Mouse (Mus musculus) liver, embryonic 15.5 days (tissue): ENCODE results near the gene Plxdc2. TPM values are rescaled to one million over a fixed set of nuclear protein-coding genes. Genes with fewer than 3 reads are reported as not detected.

Experiments
- ATAC-seq: fragments of 200-750 bp; cut with Nextera tagmentation; 2 replicates; pipeline ENCODE4 v1.8.0; 2017; ENCODE audit warnings: moderate number of reproducible peaks, mild to moderate bottlenecking, moderate library complexity; ENCODE audit not compliant: insufficient read depth
- H3K27ac ChIP-seq: fragments of 300-500 bp; sonication (generic); replicated peaks from 2 replicates; pipeline ENCODE4 v1.5.1; 2015; ENCODE audit warnings: mild to moderate bottlenecking, inconsistent platforms
- H3K27me3 ChIP-seq: fragments of 300-500 bp; sonication (generic); 2 replicates; pipeline ENCODE4 v1.6.1; 2015; ENCODE audit warnings: mild to moderate bottlenecking, inconsistent platforms
- H3K36me3 ChIP-seq: fragments of 300-500 bp; sonication (generic); replicated peaks from 2 replicates; pipeline ENCODE4 v1.6.1; 2015; ENCODE audit warnings: moderate library complexity, mild to moderate bottlenecking, inconsistent platforms
- H3K4me1 ChIP-seq: fragments of 300-500 bp; sonication (generic); replicated peaks from 2 replicates; pipeline ENCODE4 v1.6.1; 2015; ENCODE audit warnings: inconsistent platforms
- H3K4me2 ChIP-seq: fragments of 300-500 bp; sonication (generic); 2 replicates; pipeline ENCODE4 v1.6.1; 2015; ENCODE audit warnings: moderate library complexity, mild to moderate bottlenecking, inconsistent platforms
- H3K4me3 ChIP-seq: fragments of 300-500 bp; sonication (generic); replicated peaks from 2 replicates; pipeline ENCODE4 v1.5.1; 2015; ENCODE audit warnings: mild to moderate bottlenecking, inconsistent platforms
- H3K9ac ChIP-seq: fragments of 300-500 bp; sonication (generic); 2 replicates; pipeline ENCODE4 v1.6.1; 2015; ENCODE audit warnings: moderate library complexity, mild to moderate bottlenecking, inconsistent platforms
- H3K9me3 ChIP-seq: fragments of 300-500 bp; sonication (generic); replicated peaks from 2 replicates; pipeline ENCODE4 v1.6.1; 2016; ENCODE audit warnings: inconsistent platforms
- WGBS: fragments of 180-500 bp; shearing (Covaris S2); methylation state at CpG from one replicate; pipeline ENCODE4 v1.1.7; 2015; ENCODE audit warnings: mixed read lengths; ENCODE audit not compliant: insufficient replicate concordance; 5-methylcytosine and 5-hydroxymethylcytosine counted together
- polyA plus RNA-seq: library from polyadenylated mRNA; unstranded; fragments of >200 nt; fragmentation: Nextera tagmentation; extraction: Ambion mirVana; gene quantifications from 2 replicates; pipeline ENCODE4 v1.2.1, GENCODE M21; 2015

Gene Plxdc2
- polyA plus RNA-seq, 1 experiment from 2014 or later = 1.5 TPM

GRCm38 (mm10) chr2:16364749-16365148 lies 8.6 kb downstream of the Plxdc2 start:
- no peak overlapping the region for H3K4me2 ChIP-seq
- H3K36me3 ChIP-seq = no peaks in the 10 kb centered on the region
- peaks cover 3% of the 10 kb centered on the region; the same call in 1 of the 2 replicates for H3K4me1 ChIP-seq
- H3K27me3 ChIP-seq = no peaks in the 10 kb centered on the region
- H3K9me3 ChIP-seq = no peaks in the 10 kb centered on the region
- no peak overlapping the region for H3K4me3 ChIP-seq
- no peak for ATAC-seq
- no peak overlapping the region for H3K9ac ChIP-seq
- no peak overlapping the region for H3K27ac ChIP-seq
- 14% methylated on average over 1 of the region's 1 CpGs for WGBS

- Histone ChIP-seq H3K27me3 (no peaks in the 10 kb centered on the region), H3K4me1 (peaks cover 3% of the 10 kb centered on the region; the same call in 1 of the 2 replicates), H3K36me3 (no peaks in the 10 kb centered on the region), H3K9me3 (no peaks in the 10 kb centered on the region), H3K4me2 (no peak overlapping the region), H3K27ac (no peak overlapping the region), H3K9ac (no peak overlapping the region), H3K4me3 (no peak overlapping the region)
- no peak for ATAC-seq
- 30% methylated on average over 4 of the region's 4 CpGs for WGBS
Observed at GRCm38 (mm10) chr2:16365830-16366401, 9.8 kb downstream of the Plxdc2 start.

- peaks cover 3% of the 10 kb centered on the region; the same call in 1 of the 2 replicates for H3K4me1 ChIP-seq
- WGBS = 48% methylated on average over 1 of the region's 1 CpGs
- H3K4me3 ChIP-seq = no peak overlapping the region
- no peaks in the 10 kb centered on the region for H3K27me3 ChIP-seq
- no peak overlapping the region for H3K4me2 ChIP-seq
- no peak for ATAC-seq
- H3K27ac ChIP-seq = no peak overlapping the region
- no peaks in the 10 kb centered on the region for H3K9me3 ChIP-seq
- no peaks in the 10 kb centered on the region for H3K36me3 ChIP-seq
- no peak overlapping the region for H3K9ac ChIP-seq
Observed at GRCm38 (mm10) chr2:16370419-16370818, 14.3 kb downstream of the Plxdc2 start.

- no peaks in the 10 kb centered on the region for H3K4me1 ChIP-seq
- no peak overlapping the region for H3K27ac ChIP-seq
- no peaks in the 10 kb centered on the region for H3K27me3 ChIP-seq
- H3K4me3 ChIP-seq = no peak overlapping the region
- H3K36me3 ChIP-seq = no peaks in the 10 kb centered on the region
- no peak overlapping the region for H3K4me2 ChIP-seq
- no peaks in the 10 kb centered on the region for H3K9me3 ChIP-seq
- ATAC-seq = no peak
- H3K9ac ChIP-seq = no peak overlapping the region
Observed at GRCm38 (mm10) chr2:16374288-16374687, 18.2 kb downstream of the Plxdc2 start.

- Histone ChIP-seq H3K9me3 (no peaks in the 10 kb centered on the region), H3K4me3 (no peak overlapping the region), H3K4me2 (no peak overlapping the region), H3K4me1 (no peaks in the 10 kb centered on the region), H3K9ac (no peak overlapping the region), H3K27me3 (no peaks in the 10 kb centered on the region), H3K36me3 (no peaks in the 10 kb centered on the region), H3K27ac (no peak overlapping the region)
- WGBS = 37% methylated on average over 1 of the region's 1 CpGs
- ATAC-seq = no peak
Observed at GRCm38 (mm10) chr2:16386206-16386605, 30.1 kb downstream of the Plxdc2 start.

GRCm38 (mm10) chr2:16386692-16387091 lies 30.6 kb downstream of the Plxdc2 start:
- Histone ChIP-seq H3K4me3 (no peak overlapping the region), H3K9ac (no peak overlapping the region), H3K4me2 (no peak overlapping the region), H3K27ac (no peak overlapping the region), H3K27me3 (no peaks in the 10 kb centered on the region), H3K9me3 (no peaks in the 10 kb centered on the region), H3K4me1 (no peaks in the 10 kb centered on the region), H3K36me3 (no peaks in the 10 kb centered on the region)
- ATAC-seq = no peak

- Histone ChIP-seq H3K9me3 (no peaks in the 10 kb centered on the region), H3K4me2 (no peak overlapping the region), H3K27me3 (no peaks in the 10 kb centered on the region), H3K9ac (no peak overlapping the region), H3K27ac (no peak overlapping the region), H3K36me3 (no peaks in the 10 kb centered on the region), H3K4me3 (no peak overlapping the region), H3K4me1 (no peaks in the 10 kb centered on the region)
- no peak for ATAC-seq
Observed at GRCm38 (mm10) chr2:16387787-16388186, 31.7 kb downstream of the Plxdc2 start.

GRCm38 (mm10) chr2:16397501-16397900 lies 41.4 kb downstream of the Plxdc2 start:
- Histone ChIP-seq H3K27me3 (no peaks in the 10 kb centered on the region), H3K27ac (no peak overlapping the region)
- ATAC-seq = no peak

GRCm38 (mm10) chr2:16398006-16398405 lies 41.9 kb downstream of the Plxdc2 start:
- Histone ChIP-seq H3K27ac (no peak overlapping the region), H3K9me3 (no peaks in the 10 kb centered on the region), H3K4me1 (no peaks in the 10 kb centered on the region), H3K9ac (no peak overlapping the region), H3K4me2 (no peak overlapping the region), H3K4me3 (no peak overlapping the region), H3K36me3 (no peaks in the 10 kb centered on the region), H3K27me3 (no peaks in the 10 kb centered on the region)
- 65% methylated on average over 1 of the region's 1 CpGs for WGBS
- ATAC-seq = no peak

More at GRCm38 (mm10) chr2:16397501-16397900, 41.4 kb downstream of the Plxdc2 start:
- Histone ChIP-seq H3K4me1 (no peaks in the 10 kb centered on the region), H3K4me3 (no peak overlapping the region), H3K9me3 (no peaks in the 10 kb centered on the region), H3K36me3 (no peaks in the 10 kb centered on the region), H3K9ac (no peak overlapping the region), H3K4me2 (no peak overlapping the region)
- 74% methylated on average over 3 of the region's 3 CpGs for WGBS

GRCm38 (mm10) chr2:16398896-16399295 lies 42.8 kb downstream of the Plxdc2 start:
- Histone ChIP-seq H3K27ac (no peak overlapping the region), H3K9ac (no peak overlapping the region), H3K4me2 (no peak overlapping the region), H3K4me3 (no peak overlapping the region), H3K4me1 (no peaks in the 10 kb centered on the region), H3K36me3 (no peaks in the 10 kb centered on the region), H3K9me3 (no peaks in the 10 kb centered on the region), H3K27me3 (no peaks in the 10 kb centered on the region)
- no peak for ATAC-seq
- WGBS = 72% methylated on average over 10 of the region's 10 CpGs

- no peak overlapping the region for H3K4me3 ChIP-seq
- no peak overlapping the region for H3K4me2 ChIP-seq
- H3K4me1 ChIP-seq = no peaks in the 10 kb centered on the region
- H3K9me3 ChIP-seq = no peaks in the 10 kb centered on the region
- no peaks in the 10 kb centered on the region for H3K27me3 ChIP-seq
- no peak overlapping the region for H3K27ac ChIP-seq
- H3K36me3 ChIP-seq = no peaks in the 10 kb centered on the region
- H3K9ac ChIP-seq = no peak overlapping the region
- 65% methylated on average over 2 of the region's 2 CpGs for WGBS
- no peak for ATAC-seq
Observed at GRCm38 (mm10) chr2:16406508-16406907, 50.4 kb downstream of the Plxdc2 start.

GRCm38 (mm10) chr2:16414340-16414976 lies 58.4 kb downstream of the Plxdc2 start:
- Histone ChIP-seq H3K9ac (no peak overlapping the region), H3K4me1 (no peaks in the 10 kb centered on the region), H3K27ac (no peak overlapping the region), H3K4me2 (no peak overlapping the region), H3K36me3 (no peaks in the 10 kb centered on the region), H3K27me3 (no peaks in the 10 kb centered on the region), H3K9me3 (no peaks in the 10 kb centered on the region), H3K4me3 (no peak overlapping the region)
- ATAC-seq = no peak
- WGBS = 26% methylated on average over 3 of the region's 3 CpGs
